Mouse (Mus musculus): Measurements from ENCODE around the gene Slc12a6.
"Not testable (repeated sequence)": the region's sequence is repeated elsewhere in the genome, so short reads cannot be mapped to it uniquely, and the experiment has no call there.

The Slc12a6 gene

DNA sequence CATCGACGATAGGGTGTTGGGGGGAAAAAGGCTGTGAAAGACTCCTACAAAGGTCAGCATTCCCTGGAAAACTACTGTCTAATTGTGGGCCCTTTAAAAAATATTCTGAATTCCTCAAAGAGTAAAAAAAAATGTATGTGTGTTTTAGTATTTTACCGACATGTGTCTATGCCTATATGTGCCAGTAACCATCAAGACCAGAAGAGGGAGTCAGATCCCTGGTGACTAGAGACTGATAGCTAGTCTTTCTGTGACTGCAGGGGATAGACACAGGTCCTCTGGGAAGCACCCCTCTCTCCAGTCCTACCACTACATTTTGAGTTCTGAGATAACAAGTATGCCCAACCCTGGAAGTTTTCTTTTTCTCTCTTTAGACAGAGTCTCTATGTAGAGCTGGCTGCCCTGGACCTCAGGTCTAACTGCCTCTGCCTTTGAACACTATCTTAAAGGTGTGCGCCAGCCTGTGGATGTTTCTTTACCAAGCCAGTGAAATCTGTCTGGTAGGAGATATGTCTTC is 2.8 kb upstream of the Slc12a6 start:
- no peak for DNase-seq (ENCODE audit: low spot score in 2 of 2)

DNA sequence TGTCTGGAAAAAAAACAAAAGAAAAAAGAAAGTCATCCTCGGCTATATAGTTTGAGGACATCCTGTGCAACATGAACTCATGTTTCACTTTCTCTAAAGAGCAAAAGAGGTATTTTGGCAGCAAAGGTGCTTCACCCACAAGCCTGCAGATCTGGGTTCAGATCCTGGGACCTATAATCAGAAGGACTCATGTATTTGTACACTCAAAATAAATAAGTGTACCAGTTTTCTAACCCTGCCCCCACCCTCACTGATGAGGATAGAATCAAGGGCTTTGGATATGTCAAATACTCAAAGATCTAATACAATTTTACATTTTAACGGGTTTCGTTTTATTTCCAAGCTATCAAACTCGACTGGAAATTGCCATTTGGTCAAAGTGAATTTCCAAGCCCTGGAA is 1.3 kb upstream of the Slc12a6 start:
- DNase-seq (ENCODE audit: low spot score in 2 of 2): no peak

DNA sequence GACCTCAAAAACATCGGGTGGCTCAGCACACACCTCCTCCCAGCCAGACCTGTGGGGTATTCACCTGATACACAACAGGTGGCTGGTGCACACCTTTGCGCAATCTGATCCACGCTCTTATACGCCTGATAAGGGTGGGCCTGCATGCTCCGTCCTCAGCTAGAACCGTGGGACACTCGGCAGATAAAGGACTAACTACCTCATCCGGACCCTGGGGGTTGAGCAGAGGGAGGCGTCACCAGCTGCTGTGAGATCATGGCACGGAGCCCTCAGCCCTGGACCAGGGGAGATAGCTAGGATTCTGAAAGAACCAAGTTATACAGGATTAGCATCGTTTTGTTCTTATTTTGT is 592 bp downstream of the Slc12a6 start, which contains the start of gene Gm21985:
Gene Gm21985, plus strand, starts transcription at position 73 of the 351 bp plus-strand sequence.
- DNase-seq (ENCODE audit: low spot score in 2 of 2): peak in 1 of 2 experiments; percentile 49

DNA sequence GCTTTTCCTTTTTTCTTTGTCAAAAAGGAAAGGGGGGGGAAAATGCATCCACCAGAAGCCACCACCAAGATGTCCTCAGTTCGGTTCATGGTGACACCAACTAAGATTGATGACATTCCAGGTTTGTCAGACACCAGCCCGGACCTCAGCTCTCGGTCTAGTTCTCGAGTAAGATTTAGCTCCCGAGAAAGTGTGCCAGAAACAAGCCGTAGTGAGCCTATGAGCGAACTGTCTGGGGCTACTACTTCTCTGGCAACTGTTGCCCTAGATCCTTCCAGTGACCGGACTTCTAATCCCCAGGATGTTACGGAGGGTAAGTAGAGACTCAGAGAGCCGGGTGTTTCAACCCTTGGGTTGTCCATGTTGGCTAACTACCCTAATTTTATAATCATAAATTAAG is 1.2 kb downstream of the Slc12a6 start:
- no peak for DNase-seq (ENCODE audit: low spot score in 2 of 2)

DNA sequence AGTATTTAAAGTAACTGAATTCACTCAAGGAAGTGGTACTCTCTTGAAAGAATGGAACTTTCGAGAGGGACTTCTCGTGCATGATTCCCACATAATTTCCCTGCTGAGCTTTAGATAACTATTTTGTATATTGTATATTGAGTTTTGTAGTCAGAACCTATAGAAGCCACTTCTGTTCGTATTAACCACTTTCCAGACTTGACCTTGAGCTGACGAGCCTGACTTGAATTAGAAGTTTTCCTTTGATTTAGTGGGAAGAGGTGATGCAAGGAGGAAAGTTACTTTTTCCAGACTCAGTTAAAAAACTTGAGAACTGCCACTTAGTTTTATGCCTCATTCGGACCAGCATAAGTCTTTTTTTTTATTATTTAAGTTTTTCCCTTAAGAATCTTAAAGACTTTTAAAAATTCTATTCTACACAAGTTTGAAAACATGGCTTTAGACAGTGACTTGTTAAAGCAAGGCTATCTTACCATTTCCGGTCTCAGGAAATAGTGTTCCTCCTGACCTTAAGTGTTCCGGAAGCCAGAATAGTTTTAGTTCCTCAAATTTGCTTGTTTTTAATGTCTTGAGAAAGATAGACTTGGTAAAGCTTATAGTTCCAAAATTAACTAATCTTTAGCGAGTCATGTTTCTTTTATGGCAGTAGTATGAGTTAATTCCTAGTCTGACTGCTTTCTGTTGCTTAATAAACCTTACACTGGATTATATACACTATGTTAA is 2.1 kb downstream of the Slc12a6 start:
- no peak for DNase-seq (ENCODE audit: low spot score in 2 of 2)

DNA sequence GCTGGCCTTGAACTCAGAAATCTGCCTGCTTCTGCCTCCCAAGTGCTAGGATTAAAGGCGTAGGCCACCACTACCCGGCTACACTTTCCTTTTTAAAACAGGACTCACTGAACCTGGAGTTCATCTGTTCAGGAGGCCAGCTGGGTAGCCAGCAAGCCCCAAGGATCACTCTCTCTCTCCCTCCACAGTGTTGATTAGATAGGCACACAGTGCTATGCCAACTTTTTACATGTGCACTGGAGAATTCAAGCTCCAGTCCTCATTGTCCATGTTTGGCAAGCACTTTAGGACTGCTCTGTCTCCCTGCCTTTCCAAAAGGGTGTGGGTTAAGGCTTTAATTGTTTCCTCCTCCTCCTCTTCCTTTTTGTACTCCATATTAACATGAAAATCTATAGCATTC is 4.4 kb downstream of the Slc12a6 start:
- DNase-seq (ENCODE audit: low spot score in 2 of 2): no peak

DNA sequence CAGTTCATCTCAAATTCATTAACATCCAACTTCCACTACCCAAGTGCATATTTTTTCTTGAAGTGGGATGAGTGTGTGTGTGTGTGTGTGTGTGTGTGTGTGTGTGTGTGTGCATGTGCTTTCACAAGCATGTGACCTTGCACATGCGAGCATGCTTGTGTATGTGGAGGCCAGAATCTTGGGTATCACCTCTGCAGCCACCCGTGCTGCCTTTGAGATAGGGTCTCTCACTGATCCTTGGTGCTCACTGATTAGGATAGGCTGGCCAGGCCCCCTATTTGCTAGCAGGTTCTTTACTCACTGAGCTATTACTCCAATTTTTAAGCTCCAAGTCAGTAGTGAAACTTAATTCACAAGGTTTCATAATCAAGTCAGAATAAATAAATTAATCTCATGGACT is 7.3 kb downstream of the Slc12a6 start:
- DNase-seq (ENCODE audit: low spot score in 2 of 2): no peak

DNA sequence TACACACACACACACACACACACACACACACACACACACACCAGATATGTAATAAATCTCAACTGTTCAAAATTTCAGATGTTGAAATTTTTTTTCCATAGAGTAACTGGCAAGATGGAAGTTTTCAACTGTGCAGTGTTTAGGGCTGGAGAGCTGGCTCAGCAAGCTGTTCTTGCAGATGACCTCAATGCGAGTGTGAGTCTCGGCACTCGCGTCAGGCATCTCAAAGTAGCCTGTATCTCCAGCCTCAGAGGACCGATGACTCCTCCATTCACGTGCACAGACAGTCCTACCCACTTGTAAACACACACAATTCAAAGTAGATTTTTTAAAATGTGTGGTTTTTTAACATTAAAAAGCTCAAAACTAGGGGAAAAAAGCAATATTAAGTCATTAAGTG is 7.8 kb downstream of the Slc12a6 start:
- no peak for DNase-seq (ENCODE audit: low spot score in 2 of 2)

DNA sequence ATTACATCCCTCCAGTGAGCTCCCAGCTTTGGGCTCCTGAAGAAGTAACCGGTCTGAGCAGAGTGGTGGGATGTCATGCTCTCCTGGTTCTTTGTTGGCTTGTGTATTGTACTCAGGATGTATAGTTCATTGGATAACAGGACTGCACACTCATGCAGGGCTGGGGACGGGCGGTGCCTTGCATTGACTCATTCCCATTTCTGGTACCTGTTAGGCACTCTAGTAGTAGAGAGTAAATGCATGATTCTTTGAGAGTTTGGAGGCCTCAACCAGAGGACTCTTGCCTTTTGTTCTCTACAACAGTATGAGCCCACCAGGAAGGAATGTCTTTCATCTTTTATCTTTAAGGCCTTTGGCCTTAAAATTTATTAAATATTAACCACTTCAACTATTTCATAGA is 11.2 kb downstream of the Slc12a6 start:
- no peak for DNase-seq (ENCODE audit: low spot score in 2 of 2)

DNA sequence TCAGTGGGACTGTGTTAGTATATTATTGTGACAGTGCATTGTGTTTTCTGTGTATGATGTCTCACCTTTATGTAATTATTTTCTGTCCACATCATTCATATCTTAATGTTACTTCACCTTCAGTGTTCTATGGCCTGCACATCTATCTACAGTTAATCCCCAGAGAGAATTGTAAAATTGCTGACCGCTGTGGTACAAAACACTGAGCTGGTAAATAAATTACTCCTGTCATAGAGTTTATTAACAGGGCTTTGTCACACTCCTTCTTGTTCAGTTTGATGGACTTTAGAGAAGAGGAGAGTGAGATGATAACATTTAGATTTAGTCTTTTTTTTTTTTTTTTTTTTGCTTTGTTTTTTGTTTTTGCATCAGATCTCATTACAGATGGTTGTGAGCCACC is 17.2 kb downstream of the Slc12a6 start:
- no peak for DNase-seq (ENCODE audit: low spot score in 2 of 2)

DNA sequence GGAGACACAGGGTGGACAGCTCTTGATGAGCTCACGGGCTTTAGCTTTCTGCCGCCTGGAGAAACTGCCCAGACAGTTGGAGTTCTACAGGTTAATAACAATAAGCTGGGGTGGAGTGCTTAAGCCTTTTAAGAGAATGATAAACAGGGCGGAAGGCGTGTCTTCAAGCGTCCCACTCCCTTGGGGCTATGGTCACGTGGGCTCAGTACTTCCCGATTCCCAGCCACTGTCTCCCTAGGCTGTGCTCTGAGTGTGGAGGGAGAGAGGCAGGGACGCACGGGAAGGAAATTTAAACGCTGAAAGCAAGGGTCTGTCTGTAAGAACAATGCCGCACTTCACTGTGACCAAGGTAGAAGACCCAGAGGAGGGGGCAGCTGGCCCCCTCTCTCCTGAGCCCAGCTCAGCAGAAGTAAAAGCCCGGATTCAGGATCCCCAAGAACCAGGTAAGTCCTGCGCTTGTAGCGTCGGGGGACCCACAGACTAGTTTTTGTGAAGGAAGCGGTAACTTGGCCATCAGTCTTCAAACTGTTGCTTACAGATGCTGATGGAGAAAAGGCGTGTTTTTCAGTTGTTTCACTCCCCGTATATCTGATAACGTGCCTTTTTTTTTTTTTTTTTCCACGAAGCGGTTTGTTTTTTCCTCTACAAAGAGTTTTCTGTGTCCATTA is 18.9 kb downstream of the Slc12a6 start:
- no peak for DNase-seq (ENCODE audit: low spot score in 2 of 2)

DNA sequence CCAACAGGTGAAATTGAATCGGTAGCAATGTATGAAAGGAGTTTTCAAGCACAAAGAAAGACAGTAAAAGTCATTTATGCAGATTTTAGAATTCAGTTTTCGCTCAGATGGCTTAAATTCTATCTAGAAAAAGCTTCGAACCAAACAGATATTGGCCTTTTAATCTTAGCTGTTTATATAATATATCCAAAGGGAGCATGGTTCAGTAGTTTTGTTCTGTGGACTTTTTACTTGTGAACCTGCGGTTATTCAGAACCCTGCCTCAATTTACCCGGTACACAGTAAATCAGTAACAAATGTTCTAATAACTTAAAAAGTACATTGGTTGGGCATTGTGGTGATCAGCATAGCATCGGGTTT is 19.4 kb downstream of the Slc12a6 start:
- no peak for DNase-seq (ENCODE audit: low spot score in 2 of 2)

DNA sequence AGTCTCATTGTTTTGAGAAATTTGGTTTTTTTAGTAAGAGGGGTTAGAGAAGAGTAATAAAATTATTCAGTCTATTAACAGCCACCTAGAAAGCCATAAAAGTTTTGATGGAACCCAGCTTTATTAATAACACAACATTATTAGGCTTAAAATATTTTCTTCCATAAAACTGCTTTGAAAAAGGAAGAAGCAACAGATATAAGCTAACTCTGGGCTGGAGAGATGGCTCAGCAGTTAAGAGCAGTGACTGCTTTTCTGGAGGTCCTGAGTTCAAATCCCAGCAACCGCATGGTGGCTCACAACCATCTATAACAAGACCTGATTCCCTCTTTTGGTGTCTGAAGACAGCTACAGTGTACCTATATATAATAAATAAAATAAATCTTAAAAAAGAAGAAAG is 20.4 kb downstream of the Slc12a6 start:
- not testable (repeated sequence) for DNase-seq (ENCODE audit: low spot score in 2 of 2)

DNA sequence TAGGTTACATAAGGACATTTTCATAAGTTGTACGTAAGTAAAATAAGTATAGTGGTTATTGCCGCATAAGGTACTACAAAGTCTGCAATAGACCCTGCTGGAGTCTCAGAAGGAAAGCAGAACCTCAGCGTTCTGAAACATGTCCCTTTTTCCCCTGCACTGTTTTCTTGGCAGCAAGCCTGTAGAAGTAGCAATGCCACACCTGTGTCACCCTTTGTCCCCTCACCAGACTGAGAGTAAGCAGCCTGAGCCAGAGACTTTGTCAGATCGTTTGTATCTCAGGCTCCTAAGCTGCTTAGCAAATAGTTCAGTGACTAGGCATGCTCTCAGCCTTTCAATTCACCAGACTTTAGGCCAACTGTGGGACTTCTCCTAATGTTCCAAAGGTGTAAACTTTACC is 21.4 kb downstream of the Slc12a6 start:
- DNase-seq (ENCODE audit: low spot score in 2 of 2): no peak

DNA sequence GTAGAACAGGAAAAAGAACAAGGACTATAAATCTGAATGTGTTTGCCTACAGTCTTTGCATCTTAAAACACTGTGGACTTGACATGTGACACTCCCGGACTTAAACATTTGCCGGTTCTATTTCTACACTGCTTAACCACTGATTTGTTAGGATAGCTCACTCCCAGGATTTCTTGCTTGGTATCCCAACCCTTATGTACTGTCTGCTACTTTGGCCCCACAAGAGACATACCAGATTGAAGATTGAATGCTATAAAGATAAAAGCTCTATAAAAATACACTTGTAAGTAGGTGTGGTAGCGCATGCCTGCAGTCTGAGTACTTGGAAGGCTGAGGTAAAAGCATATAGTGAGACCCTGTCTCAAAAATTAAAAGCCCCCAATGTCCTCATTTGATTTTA is 23.9 kb downstream of the Slc12a6 start:
- no peak for DNase-seq (ENCODE audit: low spot score in 2 of 2)

DNA sequence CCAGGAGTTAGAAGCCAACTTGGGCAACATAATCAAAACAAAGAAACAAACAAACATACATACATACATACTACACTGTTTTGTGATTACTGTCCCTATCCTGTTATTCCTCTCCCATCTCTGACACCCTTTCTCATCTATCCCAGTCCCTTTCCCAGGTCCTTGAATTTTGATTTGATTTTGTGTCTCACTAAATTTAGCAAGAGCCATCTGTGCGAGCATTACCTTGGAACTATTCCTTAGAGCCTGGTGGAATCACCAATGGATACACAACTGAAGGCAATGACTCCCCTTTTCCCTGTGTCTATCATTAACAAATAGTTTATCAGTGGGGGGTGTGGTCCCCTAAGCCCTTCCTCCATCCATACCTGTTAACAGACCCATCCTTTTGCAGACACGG is 27.2 kb downstream of the Slc12a6 start:
- no peak for DNase-seq (ENCODE audit: low spot score in 2 of 2)

DNA sequence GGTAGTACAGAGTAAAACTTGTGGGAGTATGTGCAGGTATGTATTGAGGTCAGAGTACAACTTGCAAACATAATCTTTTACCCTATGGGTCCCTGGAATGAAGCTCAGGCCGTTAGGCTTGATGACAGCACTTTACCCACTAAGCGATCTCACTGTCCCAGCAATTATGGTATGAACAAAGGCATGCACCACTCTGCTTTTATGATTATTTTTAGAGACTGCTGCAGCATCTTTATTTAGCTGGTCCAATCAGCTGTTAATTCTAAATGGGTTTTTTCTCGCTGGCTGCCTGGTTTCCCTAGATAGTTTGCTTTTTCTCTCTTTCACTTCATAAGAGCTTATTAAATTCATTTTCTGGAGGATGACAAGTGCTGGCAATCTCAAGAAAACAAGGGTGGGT is 30.6 kb downstream of the Slc12a6 start:
- DNase-seq (ENCODE audit: low spot score in 2 of 2): no peak

DNA sequence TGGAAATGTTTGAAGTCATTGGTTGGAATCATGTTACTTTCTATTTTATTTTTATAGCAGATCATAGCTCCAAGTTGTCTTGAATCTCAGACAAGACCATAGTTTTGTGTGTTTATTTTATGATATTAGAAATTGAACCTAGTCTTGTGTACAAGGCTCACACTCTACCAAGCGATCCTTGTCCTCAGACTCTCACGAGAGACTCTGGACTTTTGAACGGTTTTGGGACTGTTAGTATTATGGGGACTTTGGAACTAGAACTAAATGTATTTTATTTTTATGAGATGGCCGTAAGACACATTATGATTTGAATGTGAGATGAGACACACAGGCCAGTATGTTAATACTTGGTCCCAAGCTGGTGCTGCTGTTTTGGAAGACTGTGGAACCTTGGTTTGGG is 32.6 kb downstream of the Slc12a6 start:
- no peak for DNase-seq (ENCODE audit: low spot score in 2 of 2)

DNA sequence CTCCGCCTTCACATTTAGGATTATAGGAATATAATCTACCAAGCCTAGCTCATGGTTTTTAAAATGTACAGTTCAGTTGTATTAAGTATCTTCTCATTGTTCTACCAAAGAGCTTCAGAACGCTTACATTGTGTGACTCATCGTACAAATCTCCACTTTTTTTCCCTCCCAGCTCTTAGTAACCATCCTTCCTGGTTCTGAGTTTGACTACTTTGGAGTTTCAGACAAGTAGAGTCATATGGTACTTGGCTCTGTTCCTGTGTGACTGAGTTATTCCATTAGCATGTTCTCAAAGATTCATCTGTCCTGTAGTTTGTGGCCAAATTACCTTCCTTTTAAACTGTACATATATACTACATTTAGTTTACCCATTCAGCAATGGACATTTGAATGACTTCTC is 43.0 kb downstream of the Slc12a6 start:
- no peak for DNase-seq (ENCODE audit: low spot score in 2 of 2)

DNA sequence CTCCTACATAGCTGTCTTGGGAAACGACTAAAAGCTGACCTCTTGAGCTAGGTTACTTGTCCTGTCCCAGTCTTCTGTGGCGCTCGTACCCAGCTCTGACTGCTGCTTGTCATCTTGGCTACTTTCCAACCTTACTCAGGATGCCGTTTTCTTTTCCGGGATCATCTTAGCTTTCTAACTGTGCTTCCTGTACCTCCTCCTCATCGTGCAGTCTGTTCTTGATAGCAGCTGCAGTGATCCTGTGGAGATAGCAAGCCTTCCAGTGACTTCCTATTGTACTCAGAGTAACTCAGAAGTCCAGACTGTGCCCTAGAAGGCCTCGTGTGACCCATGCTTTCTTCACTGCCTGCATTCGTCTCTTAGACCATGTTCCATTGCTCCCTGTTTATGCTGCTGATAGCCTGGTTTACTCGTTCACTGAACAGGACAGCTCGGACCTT is 43.6 kb downstream of the Slc12a6 start:
- DNase-seq (ENCODE audit: low spot score in 2 of 2): no peak

DNA sequence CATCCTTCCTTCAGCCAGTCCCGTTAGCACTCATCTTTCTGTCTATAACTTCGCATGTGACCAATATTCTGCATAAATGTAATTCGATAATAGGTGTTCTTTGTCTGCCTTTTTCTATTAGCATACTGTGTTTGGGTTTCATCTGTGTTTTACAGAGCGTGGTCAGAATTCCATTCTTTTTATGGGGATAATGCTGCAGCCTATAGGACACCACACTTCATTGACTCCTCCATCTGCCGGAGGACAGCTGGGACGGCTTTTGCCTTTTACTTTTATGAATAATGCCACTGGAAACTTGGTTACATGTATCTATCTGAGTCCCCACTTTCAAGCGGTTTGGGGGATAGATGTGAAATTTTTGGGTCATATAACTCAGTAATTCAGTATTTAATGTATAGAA is 50.0 kb downstream of the Slc12a6 start:
- DNase-seq (ENCODE audit: low spot score in 2 of 2): no peak

DNA sequence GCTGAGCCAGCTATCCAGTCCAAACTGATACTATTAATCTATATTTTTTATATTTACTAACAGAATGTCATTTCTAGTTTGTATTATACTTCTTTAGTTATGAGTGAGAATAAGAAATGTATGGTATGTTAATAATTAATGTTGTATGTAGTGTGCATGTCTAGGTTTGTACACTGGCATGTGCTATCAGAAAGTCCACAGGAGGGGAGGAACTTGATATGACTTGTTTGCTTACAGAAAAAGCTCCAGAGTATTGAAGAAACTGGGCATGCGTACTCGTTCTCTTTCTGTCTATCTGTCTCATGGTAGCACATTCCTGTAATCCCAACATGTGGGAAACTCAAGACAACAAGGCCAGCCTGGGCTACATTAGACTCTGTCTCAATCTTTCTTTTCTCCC is 52.6 kb downstream of the Slc12a6 start:
- DNase-seq (ENCODE audit: low spot score in 2 of 2): no peak

DNA sequence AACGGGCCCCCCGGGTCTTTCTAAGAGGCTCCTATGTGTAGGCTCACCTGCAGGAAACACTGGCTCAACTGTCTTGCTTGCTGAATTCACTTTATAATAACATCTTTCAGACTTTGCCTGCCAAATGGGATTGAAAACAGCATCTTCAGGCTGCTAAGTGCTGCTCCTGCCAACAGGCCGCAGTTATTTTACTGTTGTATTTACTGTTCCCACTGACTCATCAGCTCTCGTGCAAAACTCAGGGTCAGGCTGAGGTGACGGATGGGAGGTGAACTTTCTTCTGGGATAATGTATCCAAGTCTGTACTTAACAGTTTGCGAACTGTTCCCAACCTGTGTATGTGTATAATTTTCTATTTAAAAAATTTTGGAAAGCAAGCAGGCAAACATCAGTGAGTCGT is 53.3 kb downstream of the Slc12a6 start:
- DNase-seq (ENCODE audit: low spot score in 2 of 2): no peak
